Mouse (Mus musculus) frontal cortex, adult 2 months (tissue): ENCODE measurements around the gene Duxbl3. TPM values are rescaled to one million over a fixed set of nuclear protein-coding genes. Genes with fewer than 3 reads are reported as not detected.
"Not testable (repeated sequence)": the region's sequence is repeated elsewhere in the genome, so short reads cannot be mapped to it uniquely, and the experiment has no call there.

Source experiments
- DNase-seq, 2 experiments: peaks; one replicate each; pipeline ENCODE4 v3.0.0; 2022; ENCODE audit warnings: low spot score in 1 of 2; ENCODE audit errors: extremely low spot score in 1 of 2
- polyA plus RNA-seq: library from polyadenylated mRNA; depleted of rRNA; stranded (reverse); fragments of >200 nt; gene quantifications from 2 replicates; pipeline ENCODE4 v1.2.3, GENCODE M21; 2012; rRNA removed

Duxbl3 gene
- polyA plus RNA-seq: not detected in 2 replicates

GRCm38 (mm10) chr14:26257756-26258617 lies at the start of gene Duxbl3:
TSS of gene Duxbl3 (plus strand) at chr14:26257962.
- DNase-seq: not testable (repeated sequence)

DNA sequence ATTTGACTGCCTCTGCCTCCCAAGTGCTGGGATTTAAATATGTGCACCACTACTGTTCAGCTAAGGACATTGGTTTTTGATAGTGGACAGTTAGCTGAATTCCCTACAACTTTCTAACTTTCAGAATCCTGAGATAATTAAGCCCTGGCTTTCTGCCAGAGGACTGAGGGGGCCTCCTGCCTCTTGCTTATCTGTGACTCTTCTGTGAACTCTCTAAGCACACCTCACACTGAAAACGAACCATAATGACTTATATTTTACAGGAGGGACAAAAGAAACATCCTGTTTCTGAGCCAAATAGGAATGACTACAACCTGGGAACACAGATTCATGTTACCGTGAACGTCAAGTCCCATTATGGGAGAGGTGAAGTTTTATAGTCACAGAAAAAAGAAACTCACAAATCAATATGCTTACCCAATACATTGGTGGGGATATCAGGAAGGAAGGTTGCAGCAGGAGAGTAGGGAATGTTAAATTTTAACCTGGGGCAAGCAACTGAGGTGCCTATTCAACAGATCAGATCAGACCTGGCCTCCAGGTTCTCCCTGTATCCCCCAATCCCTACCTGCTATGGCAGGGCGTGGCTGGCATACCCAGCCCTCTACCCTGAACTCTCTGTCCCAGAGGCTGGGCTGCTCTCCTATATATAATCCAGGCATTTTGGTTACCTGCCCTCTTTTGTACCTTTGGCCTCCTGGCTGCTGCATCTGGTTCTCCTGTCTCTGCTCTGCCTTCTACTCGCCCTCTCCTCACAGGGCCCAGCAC lies 41.3 kb upstream of the Duxbl3 start:
- DNase-seq: not testable (repeated sequence)

GRCm38 (mm10) chr14:26237183-26237582 lies 20.6 kb upstream of the Duxbl3 start:
- DNase-seq: not testable (repeated sequence)

DNA sequence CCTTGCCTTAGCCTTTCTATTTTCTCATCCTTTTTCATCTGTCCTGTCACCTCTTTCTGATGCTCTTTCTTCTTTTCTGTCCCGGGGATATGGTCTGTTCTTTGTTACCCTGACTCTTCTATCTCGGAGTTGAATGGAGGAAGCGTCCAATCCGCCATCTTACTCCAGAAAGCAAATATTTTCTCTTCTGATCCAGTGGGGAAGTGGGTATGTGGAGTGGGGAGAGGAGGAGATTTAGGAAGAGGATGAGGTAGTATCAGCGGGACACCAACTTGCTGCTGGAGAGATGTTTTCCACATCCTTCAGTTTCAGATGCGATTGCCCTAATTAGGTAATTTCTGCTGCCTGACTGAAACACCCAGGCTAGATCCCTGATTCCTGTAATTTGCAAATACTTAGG lies 967 bp downstream of the Duxbl3 start:
- DNase-seq: not testable (repeated sequence)

DNA sequence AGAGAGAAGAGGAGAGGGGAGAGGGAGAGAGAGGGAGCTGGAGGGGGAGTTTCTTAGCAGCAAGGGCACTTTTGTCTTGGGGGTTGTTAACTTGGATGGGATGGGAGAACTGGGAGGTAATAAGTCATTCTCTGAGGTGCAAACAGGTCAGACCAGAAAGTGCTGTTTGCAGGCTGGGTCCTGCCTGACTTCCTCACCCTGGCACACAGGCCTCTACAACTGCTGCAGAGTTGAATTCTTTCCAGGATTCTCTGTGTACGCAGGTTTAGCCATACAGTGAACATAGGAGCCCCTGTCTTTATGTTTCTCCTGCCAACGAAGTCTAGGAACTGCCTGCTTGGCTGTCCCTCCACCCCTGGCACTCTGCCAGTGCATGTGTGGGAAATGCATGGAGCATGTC lies 29.0 kb downstream of the Duxbl3 start:
- not testable (repeated sequence) for DNase-seq

DNA sequence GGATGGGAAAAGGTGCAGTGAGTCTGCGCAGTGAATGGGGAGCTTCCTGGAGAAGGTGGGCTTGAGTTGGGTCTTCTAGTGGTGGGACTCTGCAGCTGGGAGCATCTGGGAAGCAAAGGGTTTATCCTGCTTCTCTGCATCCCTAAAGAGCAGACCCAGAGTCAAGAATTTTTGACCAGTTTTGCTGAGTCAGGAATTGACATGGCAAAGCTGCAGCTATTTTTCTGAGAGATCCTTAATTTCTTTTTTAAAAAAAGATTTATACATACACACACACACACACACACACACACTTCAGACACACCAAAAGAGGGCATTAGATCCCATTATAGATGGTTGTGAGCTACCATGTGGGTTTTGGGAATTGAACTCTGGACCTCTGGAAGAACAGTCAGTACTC lies 36.1 kb downstream of the Duxbl3 start:
- no peak for DNase-seq

DNA sequence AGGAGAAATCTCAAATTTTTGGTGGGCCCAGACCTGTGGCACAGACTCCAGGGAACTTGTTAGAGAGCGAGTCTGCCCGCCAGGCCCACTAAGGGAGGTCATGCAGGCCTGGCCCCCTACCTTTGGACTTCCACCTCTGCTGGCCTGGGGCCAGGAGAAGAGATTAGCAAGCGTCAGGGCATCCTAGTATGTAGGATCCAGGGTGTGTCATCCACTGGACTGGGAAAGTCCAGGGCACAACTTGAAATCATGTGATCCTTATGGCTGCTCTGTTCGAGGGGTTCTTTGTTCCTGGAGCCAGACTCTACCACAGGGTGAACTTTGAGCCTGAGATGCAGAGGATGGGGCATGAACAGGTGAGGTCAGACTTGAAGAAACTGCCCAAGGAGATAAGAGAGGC lies 39.3 kb downstream of the Duxbl3 start:
- DNase-seq: no peak

GRCm38 (mm10) chr14:26297484-26297883 lies 39.7 kb downstream of the Duxbl3 start:
- DNase-seq: no peak

DNA sequence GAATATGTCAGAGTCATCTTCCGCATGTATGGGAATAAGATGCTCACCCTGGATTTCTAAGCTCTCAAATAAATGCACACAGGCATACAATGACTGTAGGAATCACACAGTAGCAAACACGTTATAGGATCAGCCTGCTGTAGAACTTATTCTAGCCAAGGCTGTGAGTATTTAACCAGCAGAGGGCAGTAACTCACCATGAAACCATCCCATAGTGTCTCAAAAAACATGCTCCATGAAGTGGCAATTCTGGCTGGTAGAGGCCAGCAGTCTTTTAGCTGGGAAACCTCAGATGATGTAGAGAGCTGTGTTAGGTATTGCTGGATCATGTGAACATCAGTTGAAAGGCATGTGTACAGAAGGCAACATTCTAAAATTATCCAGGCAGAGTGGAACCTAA lies 45.3 kb downstream of the Duxbl3 start:
- DNase-seq: peak; percentile 48 to 92

DNA sequence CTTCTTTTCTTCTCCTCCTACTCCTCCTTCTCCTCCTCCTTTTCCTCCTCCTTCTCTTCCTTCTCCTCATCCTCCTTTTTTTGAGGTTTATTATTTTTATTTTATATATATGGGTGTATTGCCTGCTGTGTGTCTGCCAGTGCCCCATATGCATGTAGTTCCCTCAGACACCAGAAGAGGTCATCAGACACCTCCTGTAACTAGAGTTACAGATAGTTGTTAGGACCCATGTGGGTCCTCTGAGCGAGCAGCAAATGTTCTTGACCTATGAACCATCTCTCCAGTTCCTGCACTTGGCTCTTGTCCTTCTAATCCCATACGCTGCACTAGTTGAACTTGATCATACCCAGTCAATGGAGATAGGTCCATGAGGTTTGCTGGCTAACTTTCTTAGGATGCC lies 48.3 kb downstream of the Duxbl3 start:
- DNase-seq: peak in 1 of 2 experiments; percentile 18

GRCm38 (mm10) chr14:26308813-26309212 lies 51.1 kb downstream of the Duxbl3 start:
- DNase-seq: peak in 1 of 2 experiments; percentile 20

DNA sequence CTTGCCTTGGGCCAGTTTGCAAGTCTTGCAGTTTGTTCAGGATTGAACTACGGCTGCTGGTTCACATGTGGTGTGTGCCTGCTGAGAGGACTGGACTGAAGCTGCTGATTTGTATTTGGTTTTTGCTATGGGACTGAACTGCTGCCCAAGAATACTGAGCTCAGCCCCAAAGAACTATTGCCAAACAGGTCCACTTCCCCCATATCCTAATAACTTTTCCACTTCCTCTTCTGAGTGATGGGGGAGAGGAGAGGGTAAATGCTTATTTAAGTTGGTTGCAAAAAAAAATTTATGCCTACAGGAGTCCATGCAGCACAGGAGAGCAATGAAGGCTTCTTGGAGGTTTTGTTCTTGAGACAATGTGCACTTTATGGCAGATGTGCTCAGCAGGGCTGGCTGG lies 51.7 kb downstream of the Duxbl3 start:
- no peak for DNase-seq

- DNase-seq: no peak
Observed at GRCm38 (mm10) chr14:26316246-26316730, 58.5 kb downstream of the Duxbl3 start.

Other genes starting within 250 kb of the Duxbl3 start
- gene Gm9780, start 215.3 kb upstream of the Duxbl3 start, polyA plus RNA-seq: 5.6 and 8.5 TPM in 2 replicates
- 4.5 TPM in 1 of 2 replicates, not detected in the other for gene Tmem254c, start 190.6 kb upstream of the Duxbl3 start, polyA plus RNA-seq
- gene Cphx2, start 176.4 kb upstream of the Duxbl3 start, polyA plus RNA-seq: not detected in 2 replicates
- not detected in 2 replicates for gene Cphx3, start 175.7 kb upstream of the Duxbl3 start, polyA plus RNA-seq
- 0.30 and 0.86 TPM in 2 replicates for gene Duxbl2, start 139.6 kb upstream of the Duxbl3 start, polyA plus RNA-seq
- gene Plac9b, start 75.5 kb upstream of the Duxbl3 start, polyA plus RNA-seq: 4.0 and 4.6 TPM in 2 replicates
- 14.4 and 18.7 TPM in 2 replicates for gene Tmem254b, start 50.9 kb upstream of the Duxbl3 start, polyA plus RNA-seq